Mouse (Mus musculus): ENCODE results near the gene Ky.

The Ky gene

GRCm38 (mm10) chr9:102553781-102554180 is 48.2 kb downstream of the Ky start:
- DNase-seq = no peak

GRCm38 (mm10) chr9:102558463-102558862 is 52.9 kb downstream of the Ky start:
- DNase-seq = no peak

GRCm38 (mm10) chr9:102572888-102573287 is 67.3 kb downstream of the Ky start:
- DNase-seq = no peak

GRCm38 (mm10) chr9:102577480-102577879 is 71.9 kb downstream of the Ky start:
- DNase-seq = no peak

- no peak for DNase-seq
Observed at GRCm38 (mm10) chr9:102581921-102582469, 76.4 kb downstream of the Ky start.

- DNase-seq = no peak
Observed at GRCm38 (mm10) chr9:102587347-102587746, 81.8 kb downstream of the Ky start.

- no peak for DNase-seq
Observed at GRCm38 (mm10) chr9:102594667-102595393, 89.3 kb downstream of the Ky start.

All from embryo, embryonic 11 days (tissue).